Mouse (Mus musculus): ENCODE results near the gene Tmem138.

The Tmem138 gene

GRCm38 (mm10) chr19:10576690-10577561 lies at the start of gene Tmem138, which contains the start of gene Cyb561a3:
TSS of gene Tmem138 (minus strand) at chr19:10577362.
TSS of gene Cyb561a3 (plus strand) at chr19:10577172.
- DNase-seq (ENCODE audit: low spot score in 2 of 2): peak; percentile 87 to 95

GRCm38 (mm10) chr19:10608573-10609240 lies 31.5 kb upstream of the Tmem138 start:
- DNase-seq (ENCODE audit: low spot score in 2 of 2): no peak

- no peak for DNase-seq (ENCODE audit: low spot score in 2 of 2)
These were observed 28.9 kb upstream of the Tmem138 start for GRCm38 (mm10) chr19:10605901-10606622.

- DNase-seq (ENCODE audit: low spot score in 2 of 2): peak; percentile 95 to 99
These were observed 28.2 kb upstream of the Tmem138 start, which contains the start of the genes Ddb1 and Tkfc for GRCm38 (mm10) chr19:10605293-10605900. TSS of gene Ddb1 (plus strand) at chr19:10605327. TSS of gene Tkfc (minus strand) at chr19:10605654.

DNA sequence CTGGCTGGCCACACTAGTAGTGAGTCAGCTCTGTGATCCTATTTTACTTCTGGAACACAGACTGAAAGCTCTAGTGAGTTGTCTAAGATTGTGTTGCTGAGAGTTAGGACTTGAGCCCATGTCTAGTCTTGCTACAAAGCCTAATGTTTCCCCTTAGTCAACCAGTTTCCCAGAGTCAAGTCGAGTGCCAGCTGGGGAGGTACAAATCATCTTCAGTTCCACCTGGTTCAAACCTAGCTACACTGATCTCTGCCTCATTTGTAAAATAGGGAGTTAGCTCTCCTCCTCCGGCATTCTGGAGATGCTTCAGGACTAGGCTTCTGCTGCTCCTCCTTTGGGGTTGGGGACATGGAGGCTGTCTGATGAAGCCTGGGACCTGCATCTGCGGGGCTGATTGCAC lies 27.4 kb upstream of the Tmem138 start:
- DNase-seq (ENCODE audit: low spot score in 2 of 2): no peak

- no peak for DNase-seq (ENCODE audit: low spot score in 2 of 2)
These were observed 26.7 kb upstream of the Tmem138 start for GRCm38 (mm10) chr19:10603660-10604523.

- peak; percentile 61 to 91 for DNase-seq (ENCODE audit: low spot score in 2 of 2)
These were observed 25.6 kb upstream of the Tmem138 start for GRCm38 (mm10) chr19:10602787-10603186.

DNA sequence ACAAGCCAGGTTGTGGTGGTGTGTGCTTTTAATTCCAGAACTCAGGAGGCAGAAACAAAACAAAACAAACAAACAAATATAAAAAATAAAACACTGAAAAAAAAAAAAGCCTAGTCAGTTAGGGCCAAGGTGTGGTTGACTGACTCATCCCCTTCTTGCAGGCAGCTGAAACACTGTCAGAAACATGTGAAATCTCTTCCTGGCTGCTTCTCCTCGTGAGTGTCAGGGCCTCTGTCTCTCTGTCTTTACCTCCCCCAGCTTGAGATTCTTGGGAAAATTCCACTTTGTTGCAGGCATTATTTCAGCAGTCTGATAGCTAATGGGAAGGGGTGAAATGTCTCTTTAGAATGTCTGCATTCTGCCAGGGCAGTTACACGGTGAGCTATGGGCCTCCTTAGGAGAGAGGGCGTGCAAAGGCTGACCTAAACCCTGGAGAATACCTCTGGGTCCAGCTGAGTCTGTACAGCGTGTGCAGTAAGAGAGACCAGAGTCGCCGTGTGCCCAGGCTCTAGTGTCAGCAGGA lies 25.1 kb upstream of the Tmem138 start:
- DNase-seq (ENCODE audit: low spot score in 2 of 2): no peak

DNA sequence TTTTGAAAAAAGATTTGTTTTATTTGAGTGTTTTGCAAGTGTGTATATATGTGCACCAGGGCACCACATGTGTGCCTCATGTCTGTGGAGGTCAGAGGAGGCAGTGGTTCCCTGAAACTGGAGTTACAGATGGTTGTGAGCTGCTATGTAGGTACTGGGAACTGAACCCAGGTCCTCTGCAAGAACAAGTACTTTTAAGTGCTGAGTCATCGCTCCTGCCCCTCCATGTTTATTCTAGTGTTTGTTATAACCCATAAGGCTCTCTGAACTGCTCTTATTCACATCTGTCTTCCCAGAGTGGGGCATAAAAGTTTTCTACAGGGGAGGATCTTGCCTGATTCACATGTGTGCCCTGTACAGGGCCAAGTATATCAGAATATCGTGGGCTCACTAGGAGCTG lies 22.5 kb upstream of the Tmem138 start:
- DNase-seq (ENCODE audit: low spot score in 2 of 2): no peak

- no peak for DNase-seq (ENCODE audit: low spot score in 2 of 2)
These were observed 21.0 kb upstream of the Tmem138 start for GRCm38 (mm10) chr19:10598188-10598587.

GRCm38 (mm10) chr19:10591659-10592377 lies 14.7 kb upstream of the Tmem138 start:
- no peak for DNase-seq (ENCODE audit: low spot score in 2 of 2)

- DNase-seq (ENCODE audit: low spot score in 2 of 2): no peak
These were observed 13.1 kb upstream of the Tmem138 start for GRCm38 (mm10) chr19:10590301-10590700.

DNA sequence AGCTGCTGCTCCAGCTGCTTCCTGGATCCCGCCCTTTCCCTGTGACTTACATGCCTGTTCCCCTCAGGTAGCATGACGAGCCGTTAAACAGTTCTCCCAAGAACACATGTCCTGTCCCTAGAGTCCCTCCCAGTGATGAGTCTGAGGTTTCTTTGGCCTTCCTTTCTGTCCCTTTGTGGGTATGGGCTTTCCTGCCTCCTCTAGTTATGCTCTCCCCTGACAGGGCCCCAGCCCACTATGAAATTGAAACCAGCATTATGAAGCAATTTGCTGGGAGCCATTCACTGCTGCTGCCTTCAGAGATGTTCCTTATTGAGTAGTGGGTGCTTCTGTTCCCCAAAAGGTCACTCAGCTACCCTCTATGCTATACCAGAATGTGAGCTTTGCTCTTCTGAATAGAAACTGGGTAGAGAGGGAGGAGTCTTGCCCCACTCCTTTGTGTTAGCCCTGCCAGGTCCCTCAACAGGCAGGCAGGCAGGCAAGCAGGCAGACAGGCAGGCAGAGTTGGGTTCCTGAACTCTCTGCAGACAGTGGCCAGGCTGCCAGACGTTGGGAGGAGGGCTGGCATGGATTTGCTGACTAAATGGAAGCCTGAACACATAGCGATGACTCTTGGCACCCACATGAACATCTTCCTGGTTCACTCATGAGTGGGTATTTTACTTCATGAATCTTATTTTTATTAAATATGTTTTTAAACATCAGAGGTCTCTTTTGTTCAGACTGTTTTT lies 12.1 kb upstream of the Tmem138 start:
- DNase-seq (ENCODE audit: low spot score in 2 of 2): no peak

- no peak for DNase-seq (ENCODE audit: low spot score in 2 of 2)
These were observed 10.1 kb upstream of the Tmem138 start for GRCm38 (mm10) chr19:10587231-10587630.

GRCm38 (mm10) chr19:10585112-10585511 lies 8.0 kb upstream of the Tmem138 start:
- DNase-seq (ENCODE audit: low spot score in 2 of 2): no peak

- no peak for DNase-seq (ENCODE audit: low spot score in 2 of 2)
These were observed 6.5 kb upstream of the Tmem138 start for GRCm38 (mm10) chr19:10583550-10584146.

DNA sequence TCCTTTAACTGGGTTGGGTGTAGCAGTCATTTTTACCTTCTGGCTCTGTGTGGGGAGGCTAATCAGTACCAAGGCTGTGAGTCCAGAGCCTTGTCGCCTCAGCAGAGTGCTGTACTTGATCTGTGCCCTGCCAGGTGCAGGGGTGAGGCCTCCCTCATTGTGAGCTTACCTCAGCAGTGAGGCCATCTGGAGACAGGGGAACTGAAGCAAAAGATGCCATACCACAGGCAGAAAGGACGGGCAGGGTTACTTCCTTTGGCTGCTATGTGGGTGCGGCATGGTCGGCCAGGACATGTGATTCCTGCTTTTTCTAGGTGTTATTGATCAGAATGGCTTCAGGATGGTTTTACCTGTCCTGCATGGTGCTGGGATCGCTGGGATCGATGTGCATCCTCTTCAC lies 4.8 kb upstream of the Tmem138 start:
- no peak for DNase-seq (ENCODE audit: low spot score in 2 of 2)

DNA sequence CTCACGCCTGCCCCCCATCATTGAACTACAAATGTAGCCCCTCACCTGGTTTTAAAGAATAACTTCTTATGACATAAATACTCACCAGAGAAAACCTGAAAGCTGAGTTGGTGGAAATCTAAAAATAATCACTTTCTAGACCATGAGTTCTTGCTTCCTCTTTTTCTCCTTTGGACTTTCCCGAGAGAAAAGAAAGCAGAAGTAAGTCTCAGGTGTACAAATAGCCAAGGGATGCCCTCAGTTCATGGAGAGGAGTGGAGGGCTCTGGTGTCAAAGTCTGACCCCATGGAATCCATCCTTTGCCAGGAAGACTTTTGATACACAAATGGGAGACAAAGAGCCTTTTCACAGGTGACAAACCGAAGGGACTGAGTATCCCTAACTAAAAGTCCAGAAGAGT lies 3.6 kb upstream of the Tmem138 start:
- DNase-seq (ENCODE audit: low spot score in 2 of 2): no peak

DNA sequence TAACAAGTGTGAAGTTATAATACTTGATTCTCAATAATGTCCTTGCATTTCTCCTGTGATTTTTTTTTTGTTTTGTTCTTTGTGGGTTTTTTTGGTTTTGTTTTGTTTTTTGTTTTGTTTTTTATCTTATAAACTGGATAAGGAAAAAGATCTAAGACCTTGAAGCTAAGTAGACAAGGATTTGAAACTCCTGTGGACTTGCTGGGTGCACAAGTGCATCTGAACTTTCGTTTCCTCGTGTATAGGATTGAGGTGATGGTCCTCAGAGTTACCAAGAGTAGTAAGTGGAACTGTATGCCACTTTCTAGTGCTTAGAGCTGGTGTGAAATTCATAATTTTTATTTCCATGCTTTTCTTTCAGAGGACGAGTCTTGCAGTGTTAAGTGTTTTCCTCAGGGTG lies 2.9 kb upstream of the Tmem138 start:
- DNase-seq (ENCODE audit: low spot score in 2 of 2): no peak
